Mouse (Mus musculus) adrenal gland, postnatal 4 days (tissue): ENCODE data around the gene Fam129c. TPM values are rescaled to one million over a fixed set of nuclear protein-coding genes. Genes with fewer than 3 reads are reported as not detected.

Source experiments
- DNase-seq, 2 experiments: peaks; one replicate each; pipeline ENCODE4 v3.0.0; 2021 to 2022; ENCODE audit warnings: low spot score in 2 of 2, mixed read lengths in 2 of 2
- long read RNA-seq, 2 experiments: library from polyadenylated mRNA; stranded (forward); transcript quantifications; one replicate each; pipeline ENCODE4 v2.0.0; 2021
- total RNA-seq, 2 experiments: library from RNA; stranded (reverse); gene quantifications; 2 replicates each; pipeline ENCODE4 v1.2.3; 2021

Fam129c gene
- 1 to 10 TPM; 3.4 to 4.3 TPM for total RNA-seq
- long read RNA-seq, experiment 1, partial matches to known transcripts, result 0 of 2 reads
- long read RNA-seq, experiment 1, other reads (novel, unspliced or antisense), result 2 of 2 reads
- long read RNA-seq, experiment 2, partial matches to known transcripts, result 1 of 4 reads
- long read RNA-seq, experiment 2, other reads (novel, unspliced or antisense), result 3 of 4 reads

DNA sequence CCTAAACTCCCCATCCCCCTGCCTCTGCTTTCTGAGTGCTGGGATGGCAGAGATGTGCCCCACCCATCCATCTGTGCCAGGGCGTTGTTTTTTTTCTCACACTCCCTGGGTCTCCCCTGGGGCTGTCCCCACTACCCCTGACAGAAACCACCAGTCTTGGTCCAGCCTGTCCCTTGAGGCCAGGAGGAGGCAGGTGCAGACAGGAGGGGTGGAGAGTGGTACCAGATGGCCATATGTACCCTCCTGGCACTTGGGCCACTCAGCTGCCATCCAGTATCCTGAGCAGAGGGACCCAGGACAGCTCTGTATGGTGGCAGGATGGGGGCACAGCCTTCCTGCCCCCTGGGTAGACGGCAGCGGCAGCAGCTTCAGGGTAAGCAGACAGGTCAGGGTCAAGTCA lies at the start of gene Fam129c:
TSS of gene Fam129c (plus strand) at position 198 of the 400 bp plus-strand sequence.
- no peak for DNase-seq

DNA sequence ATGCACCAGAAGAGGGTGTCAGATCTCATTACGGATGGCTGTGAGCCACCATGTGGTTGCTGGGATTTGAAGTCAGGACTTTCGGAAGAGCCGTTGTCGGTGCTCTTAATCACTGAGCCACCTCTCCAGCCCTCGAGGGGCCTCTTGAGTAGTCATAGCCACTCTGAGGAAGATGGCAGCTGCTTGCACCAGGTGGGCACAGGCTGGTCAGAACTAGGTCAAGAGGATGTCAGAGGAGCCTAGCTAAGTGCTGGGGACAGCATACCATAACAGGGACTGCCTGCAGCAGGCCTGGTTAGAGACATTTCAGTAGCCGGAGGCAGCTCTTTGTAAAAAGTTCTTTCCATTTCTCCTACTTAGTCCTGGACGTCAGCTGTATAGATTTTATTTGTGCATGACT lies 46.7 kb upstream of the Fam129c start:
- no peak for DNase-seq

GRCm38 (mm10) chr8:71552770-71553169 lies 44.7 kb upstream of the Fam129c start:
- DNase-seq, result no peak

GRCm38 (mm10) chr8:71554001-71554400 lies 43.4 kb upstream of the Fam129c start:
- no peak for DNase-seq

DNA sequence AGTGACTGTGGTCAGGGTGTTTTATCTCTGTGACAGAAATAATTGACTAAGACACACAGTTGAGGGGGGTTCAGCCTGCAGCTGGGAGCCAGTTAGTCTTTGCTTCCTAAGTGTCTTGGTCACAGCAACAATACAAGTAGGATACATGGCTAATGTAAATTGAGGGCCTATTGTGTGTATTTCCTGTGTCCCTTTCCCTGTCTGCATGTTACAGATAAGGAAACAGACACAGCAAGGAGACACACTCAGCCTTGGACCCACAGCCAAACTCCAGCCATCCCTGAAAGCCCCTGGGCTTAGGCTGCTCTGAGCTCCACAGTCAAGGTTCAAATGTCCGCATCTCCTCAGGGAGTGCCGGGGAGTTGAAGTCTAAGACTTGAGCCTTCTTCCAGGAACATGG lies 42.8 kb upstream of the Fam129c start:
- DNase-seq, result no peak

GRCm38 (mm10) chr8:71558071-71558957 lies 39.1 kb upstream of the Fam129c start, which contains the start of gene Tmem221:
Gene Tmem221 (minus strand): TSS chr8:71558871.
- DNase-seq, result no peak

DNA sequence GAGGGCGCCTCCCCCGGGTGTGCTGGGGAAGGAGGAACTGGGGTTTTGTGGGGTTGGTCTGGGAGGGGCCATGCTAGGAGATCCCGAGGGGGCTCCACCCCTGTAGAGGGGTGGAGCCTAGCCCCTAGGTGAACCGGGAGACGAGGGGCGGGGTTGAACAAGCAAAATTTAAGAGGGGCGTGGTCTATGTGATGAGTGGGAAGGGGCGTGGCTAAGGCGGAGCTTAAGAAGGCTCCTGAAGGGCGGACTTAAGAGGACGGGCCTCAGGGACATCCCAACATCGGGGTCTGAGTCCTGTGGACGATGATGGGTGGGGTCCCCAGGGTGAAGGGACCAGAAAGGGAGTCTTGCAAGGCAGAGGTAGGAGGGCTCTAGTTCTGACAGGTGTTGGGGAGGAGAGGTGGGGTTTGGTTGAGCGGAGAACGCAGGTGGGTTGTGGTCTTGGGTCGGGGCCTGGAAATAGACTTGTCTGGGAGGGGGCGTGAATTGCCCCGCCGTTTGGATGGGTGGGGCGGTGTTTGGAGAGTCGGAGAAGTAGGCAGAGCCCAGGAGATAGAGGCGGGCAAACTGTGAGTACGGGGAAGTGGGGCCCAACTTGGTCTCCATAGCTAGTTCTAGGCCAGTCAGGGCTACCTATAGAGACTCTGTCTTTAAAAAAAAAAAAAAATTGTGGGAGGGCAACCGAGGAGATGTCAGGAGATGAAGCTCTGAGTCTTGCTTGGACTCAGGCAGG lies 38.3 kb upstream of the Fam129c start:
- peak in 1 of 2 experiments; percentile 52 for DNase-seq

DNA sequence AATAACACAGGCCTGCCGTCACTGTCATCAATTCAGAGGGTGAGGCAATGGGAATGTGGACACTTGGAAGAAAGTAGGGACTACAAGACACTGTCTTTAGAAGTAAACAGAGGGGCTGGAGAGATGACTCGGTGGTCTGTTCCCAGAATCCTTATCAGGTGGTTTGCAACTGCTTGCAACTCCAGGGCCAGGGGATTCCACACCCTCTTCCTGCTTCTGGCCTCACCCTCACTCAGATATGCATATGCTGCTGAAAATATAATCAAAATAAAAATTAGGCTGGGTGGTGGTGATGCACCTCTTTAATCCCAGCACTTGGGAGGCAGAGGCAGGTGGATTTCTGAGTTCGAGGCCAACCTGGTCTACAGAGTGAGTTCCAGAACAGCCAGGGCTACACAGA lies 37.4 kb upstream of the Fam129c start:
- no peak for DNase-seq

GRCm38 (mm10) chr8:71560765-71561164 lies 36.7 kb upstream of the Fam129c start:
- no peak for DNase-seq

- DNase-seq, result no peak
Observed at GRCm38 (mm10) chr8:71561401-71561800, 36.0 kb upstream of the Fam129c start.

GRCm38 (mm10) chr8:71562751-71563150 lies 34.7 kb upstream of the Fam129c start:
- peak; percentile 71 to 79 for DNase-seq

DNA sequence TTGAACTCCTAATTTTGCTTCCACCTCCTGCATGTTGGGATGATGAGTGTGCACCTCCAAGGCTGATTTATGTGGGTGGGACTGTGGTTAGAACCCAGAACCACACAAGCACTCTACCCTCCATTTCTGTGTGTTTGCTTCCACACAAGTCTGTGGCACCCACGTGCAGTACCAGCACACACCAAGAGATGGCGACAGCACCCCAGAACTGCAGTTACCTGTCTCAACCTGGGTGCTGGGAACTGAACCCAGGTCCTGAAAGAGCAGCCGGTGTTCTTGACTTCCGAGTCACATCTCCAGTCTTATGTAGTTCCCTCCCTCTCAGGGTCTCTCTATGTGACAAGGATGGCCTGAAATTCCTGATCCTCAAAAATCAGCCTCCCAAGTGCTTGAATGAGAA lies 33.5 kb upstream of the Fam129c start:
- no peak for DNase-seq

DNA sequence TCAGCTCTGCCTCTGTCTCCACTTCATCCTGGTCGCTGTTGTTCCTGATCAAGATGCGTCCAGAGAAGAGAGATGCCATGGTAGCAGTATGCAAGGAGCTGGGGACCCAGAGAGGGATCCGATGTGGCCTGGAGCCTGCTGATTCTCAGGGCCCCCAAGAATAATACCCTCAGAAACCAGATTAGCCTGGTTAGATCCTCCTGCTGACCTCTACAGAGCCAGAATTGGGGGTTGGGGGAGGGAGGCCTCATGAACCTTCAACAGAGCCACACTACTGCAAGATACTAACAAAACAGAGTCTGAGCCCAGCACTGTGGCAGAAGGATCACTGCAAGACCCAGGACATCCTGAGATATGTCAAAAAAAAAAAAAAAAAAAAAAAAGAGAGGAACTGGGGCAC lies 30.9 kb upstream of the Fam129c start, which contains the start of gene Nxnl1:
TSS of gene Nxnl1 (minus strand) at position 101 of the 400 bp plus-strand sequence.
- DNase-seq, result no peak

- DNase-seq, result no peak
Observed at GRCm38 (mm10) chr8:71567587-71567986, 29.9 kb upstream of the Fam129c start.

- DNase-seq, result peak; percentile 45 to 71
Observed at GRCm38 (mm10) chr8:71568387-71568937, 29.0 kb upstream of the Fam129c start, which contains the start of gene Slc27a1. Gene Slc27a1 (plus strand): TSS chr8:71568882.

- DNase-seq, result no peak
Observed at GRCm38 (mm10) chr8:71568941-71569340, 28.5 kb upstream of the Fam129c start.

GRCm38 (mm10) chr8:71569366-71570290 lies 27.8 kb upstream of the Fam129c start:
- DNase-seq, result peak; percentile 50 to 77

DNA sequence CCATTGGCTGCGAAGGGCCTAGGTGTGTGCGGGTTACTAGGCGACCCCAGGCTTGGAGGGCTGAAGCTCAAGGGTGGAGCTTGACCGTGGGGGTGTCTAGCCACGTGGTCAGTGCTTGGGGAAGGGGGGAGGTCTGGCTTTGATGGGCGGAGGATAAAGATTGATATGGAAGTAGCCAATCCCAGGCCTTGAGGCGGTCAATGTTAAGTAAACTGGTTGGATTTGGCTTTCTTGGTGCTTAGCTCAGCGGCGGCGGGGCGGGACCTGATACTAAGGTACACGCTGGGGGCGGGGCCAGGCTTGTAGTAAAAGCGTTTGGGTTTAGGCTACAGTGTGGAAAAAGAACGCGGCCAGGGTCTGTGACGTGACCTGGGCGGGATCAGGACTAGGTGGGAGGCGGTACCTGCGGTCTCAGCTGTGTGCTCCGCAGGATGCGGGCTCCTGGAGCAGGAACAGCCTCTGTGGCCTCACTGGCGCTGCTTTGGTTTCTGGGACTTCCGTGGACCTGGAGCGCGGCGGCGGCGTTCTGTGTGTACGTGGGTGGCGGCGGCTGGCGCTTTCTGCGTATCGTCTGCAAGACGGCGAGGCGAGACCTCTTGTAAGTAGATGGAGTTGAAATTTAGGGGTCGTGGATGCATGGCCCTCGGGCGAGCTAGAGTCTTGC lies 27.0 kb upstream of the Fam129c start:
- DNase-seq, result peak; percentile 74 to 84

DNA sequence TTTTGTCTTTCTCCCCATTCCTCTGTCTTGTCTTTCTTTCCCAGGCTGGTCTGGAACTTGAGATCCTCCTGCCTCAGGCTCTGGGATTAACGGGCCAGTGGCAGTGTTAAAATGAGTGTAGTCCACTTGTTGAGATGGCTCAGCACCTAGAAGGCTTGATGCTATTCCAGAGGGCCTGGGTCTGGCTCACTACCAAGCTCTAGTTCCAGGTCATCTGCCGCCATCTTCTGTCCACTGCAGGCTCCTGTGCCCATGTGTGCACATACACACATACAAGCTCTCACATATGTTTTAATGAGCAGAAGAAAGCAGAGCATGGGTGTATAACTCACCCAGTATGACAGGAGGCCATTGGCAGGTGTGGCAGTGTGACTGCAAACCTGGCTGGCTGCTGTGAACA lies 25.4 kb upstream of the Fam129c start:
- no peak for DNase-seq
